Mouse (Mus musculus) myocyte (in vitro differentiated cells): ENCODE results near the gene Gm20388. TPM values are rescaled to one million over a fixed set of nuclear protein-coding genes. Genes with fewer than 3 reads are reported as not detected.
"Not testable (repeated sequence)": the region's sequence is repeated elsewhere in the genome, so short reads cannot be mapped to it uniquely, and the experiment has no call there.

Source experiments
- H3K27me3 ChIP-seq: one replicate; pipeline ENCODE4 v1.6.1; 2011; ENCODE audit not compliant: control insufficient read depth, insufficient read depth, insufficient read length
- H3K36me3 ChIP-seq: one replicate; pipeline ENCODE4 v1.6.1; 2011; ENCODE audit not compliant: control insufficient read depth, insufficient read depth
- H3K4me2 ChIP-seq: one replicate; pipeline ENCODE4 v1.6.1; 2011; ENCODE audit warnings: low read depth, control low read depth
- H3K4me3 ChIP-seq: one replicate; pipeline ENCODE4 v1.5.1; 2011; ENCODE audit warnings: mild to moderate bottlenecking, control low read depth, moderate library complexity
- H3K79me2 ChIP-seq: one replicate; pipeline ENCODE4 v1.6.1; 2011; ENCODE audit not compliant: control insufficient read depth, insufficient read depth
- H3ac ChIP-seq: one replicate; pipeline ENCODE4 v1.6.1; 2011; ENCODE audit not compliant: control insufficient read depth, insufficient read length
- CEBPB ChIP-seq: IDR thresholded peaks from 2 replicates; pipeline ENCODE4 v1.6.1; 2011; ENCODE audit warnings: mild to moderate bottlenecking, moderate library complexity; ENCODE audit not compliant: poor library complexity, insufficient read depth, severe bottlenecking
- E2F4 ChIP-seq: IDR thresholded peaks from one replicate; pipeline ENCODE4 v1.6.1; 2011; ENCODE audit warnings: mild to moderate bottlenecking, control low read depth, moderate library complexity; ENCODE audit not compliant: insufficient read depth
- MAX ChIP-seq: IDR thresholded peaks from one replicate; pipeline ENCODE4 v1.6.1; 2011; ENCODE audit warnings: low read depth, mild to moderate bottlenecking, control low read depth
- MYOD1 ChIP-seq, 3 experiments: IDR thresholded peaks; one replicate each; pipeline ENCODE4 v1.6.1; 2011; ENCODE audit warnings: control low read depth in 2 of 3, low read depth in 2 of 3, mild to moderate bottlenecking in 2 of 3, moderate library complexity in 1 of 3; ENCODE audit not compliant: insufficient read length in 2 of 3, control insufficient read depth in 1 of 3
- MYOG ChIP-seq, 3 experiments: IDR thresholded peaks; one replicate each; pipeline ENCODE4 v1.6.1; 2011; ENCODE audit warnings: control low read depth in 2 of 3, low read depth in 2 of 3, mild to moderate bottlenecking in 2 of 3; ENCODE audit not compliant: insufficient read length in 2 of 3, control insufficient read depth in 1 of 3, insufficient read depth in 1 of 3
- POLR2A ChIP-seq: IDR thresholded peaks from one replicate; pipeline ENCODE4 v1.6.1; 2011; ENCODE audit warnings: low read depth, mild to moderate bottlenecking, control low read depth, moderate library complexity; ENCODE audit not compliant: insufficient read length
- POLR2AphosphoS2 ChIP-seq: IDR thresholded peaks from one replicate; pipeline ENCODE4 v1.6.1; 2011; ENCODE audit warnings: low read depth, control low read depth; ENCODE audit not compliant: insufficient read length
- REST ChIP-seq: IDR thresholded peaks from one replicate; pipeline ENCODE4 v1.6.1; 2011; ENCODE audit warnings: mild to moderate bottlenecking, control low read depth, moderate library complexity; ENCODE audit not compliant: insufficient read depth, insufficient read length
- SRF ChIP-seq: IDR thresholded peaks from one replicate; pipeline ENCODE4 v1.6.1; 2011; ENCODE audit warnings: low read depth; ENCODE audit not compliant: control insufficient read depth, insufficient read length
- TCF12 ChIP-seq: IDR thresholded peaks from one replicate; pipeline ENCODE4 v1.6.1; 2011; ENCODE audit warnings: mild to moderate bottlenecking, control low read depth; ENCODE audit not compliant: poor library complexity, insufficient read depth, severe bottlenecking
- TCF3 ChIP-seq: IDR thresholded peaks from one replicate; pipeline ENCODE4 v1.6.1; 2011; ENCODE audit warnings: low read depth, control low read depth; ENCODE audit not compliant: insufficient read length
- USF1 ChIP-seq: IDR thresholded peaks from one replicate; pipeline ENCODE4 v1.6.1; 2011; ENCODE audit warnings: low read depth, mild to moderate bottlenecking, control low read depth, moderate library complexity
- polyA plus RNA-seq: library from polyadenylated mRNA; unstranded; fragments of >200 nt; fragmentation: generic; extraction: Trizol; gene quantifications from one replicate; pipeline ENCODE4 v1.2.1, GENCODE M21; 2012; ENCODE audit warnings: missing spikeins

The Gm20388 gene
- polyA plus RNA-seq, 1 experiment = 15.3 TPM

DNA sequence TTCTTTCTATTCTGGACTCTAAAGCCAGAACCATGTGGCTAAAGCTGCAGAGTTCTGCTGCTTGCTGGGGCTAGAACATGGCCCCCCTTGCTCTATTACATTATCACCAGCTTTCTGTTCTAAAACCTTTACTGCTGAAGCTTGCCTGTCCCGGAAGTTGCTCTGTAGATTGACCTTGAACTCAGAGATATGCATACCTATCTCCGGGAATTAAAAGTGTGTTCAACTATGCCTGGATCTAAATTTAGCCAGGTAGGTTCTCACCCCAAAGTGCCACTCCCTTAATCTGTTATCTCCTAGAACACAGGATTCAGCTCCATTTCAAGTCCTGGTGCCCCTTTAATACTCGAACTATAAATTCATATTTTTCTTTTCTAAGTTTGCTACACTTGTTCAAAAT, 4100.9 kb downstream of the Gm20388 start:
- Histone ChIP-seq H3K27me3 (no peaks in the 10 kb centered on the region), H3K36me3 (peaks cover 24% of the 10 kb centered on the region), H3K4me2 (no peak overlapping the region), H3K4me3 (no peak overlapping the region), H3K79me2 (peaks cover 58% of the 10 kb centered on the region), H3ac (no peak overlapping the region)
- TF ChIP-seq MAX (no peak), TCF3 (no peak), MYOG (IDR thresholded peaks at IDR 0.05; ENCODE audit: control insufficient read depth in 1 of 3, insufficient read depth in 1 of 3, insufficient read length in 2 of 3, low read depth in 2 of 3) (no peak), MYOD1 (IDR thresholded peaks at IDR 0.05; ENCODE audit: control insufficient read depth in 1 of 3, insufficient read length in 2 of 3, low read depth in 2 of 3) (no peak), POLR2A (no peak), CEBPB (no peak), REST (no peak), USF1 (no peak), SRF (no peak)

DNA sequence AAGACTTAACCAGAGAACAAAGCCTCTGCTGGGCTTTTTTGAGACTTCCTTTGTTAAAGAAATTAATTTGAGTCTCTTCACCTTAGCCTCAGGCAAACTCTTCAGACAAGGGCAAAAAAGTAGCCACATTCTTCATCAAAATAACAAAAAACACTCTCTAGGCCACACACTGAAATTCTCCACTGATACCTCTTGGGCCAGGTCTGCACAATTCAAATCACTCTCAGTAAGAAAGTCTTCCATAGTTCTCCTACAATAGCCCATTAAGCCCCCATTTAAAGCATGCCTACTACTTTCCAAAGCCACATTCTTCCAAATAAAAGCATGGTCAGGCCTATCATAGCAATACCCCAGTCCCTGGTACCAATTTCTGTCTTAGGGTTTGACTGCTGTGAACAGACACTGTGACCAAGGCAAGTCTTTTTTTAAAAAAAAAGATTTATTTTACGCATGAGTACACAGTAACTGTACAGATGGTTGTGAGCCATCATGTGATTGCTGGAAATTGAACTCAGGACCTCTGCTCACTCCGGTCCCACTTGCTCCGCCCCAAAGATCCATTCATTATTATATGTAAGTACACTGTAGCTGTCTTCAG, 4101.4 kb downstream of the Gm20388 start:
- no peak overlapping the region for H3K4me2 ChIP-seq
- no peak for TF ChIP-seq TCF12
- TF ChIP-seq TCF3 = no peak
- TF ChIP-seq REST = no peak
- no peak for TF ChIP-seq USF1
- no peak for TF ChIP-seq SRF
- TF ChIP-seq MYOD1 (IDR thresholded peaks at IDR 0.05; ENCODE audit: control insufficient read depth in 1 of 3, insufficient read length in 2 of 3, low read depth in 2 of 3) = no peak
- no peak for TF ChIP-seq POLR2AphosphoS2
- no peak for TF ChIP-seq CEBPB
- TF ChIP-seq E2F4 = no peak
- no peak for TF ChIP-seq MYOG (IDR thresholded peaks at IDR 0.05; ENCODE audit: control insufficient read depth in 1 of 3, insufficient read depth in 1 of 3, insufficient read length in 2 of 3, low read depth in 2 of 3)
- TF ChIP-seq POLR2A = no peak
- TF ChIP-seq MAX = no peak
- H3ac ChIP-seq = no peak overlapping the region
- H3K79me2 ChIP-seq = peaks cover 63% of the 10 kb centered on the region
- no peaks in the 10 kb centered on the region for H3K27me3 ChIP-seq
- peaks cover 19% of the 10 kb centered on the region for H3K36me3 ChIP-seq
- H3K4me3 ChIP-seq = no peak overlapping the region

DNA sequence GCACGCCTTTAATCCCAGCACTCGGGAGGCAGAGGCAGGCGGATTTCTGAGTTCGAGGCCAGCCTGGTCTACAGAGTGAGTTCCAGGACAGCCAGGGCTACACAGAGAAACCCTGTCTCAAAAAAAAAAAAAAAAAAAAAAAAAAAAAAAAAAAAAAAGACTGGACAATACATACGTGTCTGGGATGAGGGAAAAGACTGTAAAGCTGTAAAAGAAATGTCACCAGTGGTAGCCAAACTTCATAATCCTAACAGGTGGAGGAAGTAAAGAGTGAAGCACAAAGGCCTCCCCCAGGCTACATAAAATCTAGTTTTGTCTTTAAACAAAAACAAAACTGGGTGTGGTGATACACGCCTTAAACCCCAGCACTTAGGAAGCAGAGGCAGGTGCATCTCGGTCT, 4103.7 kb downstream of the Gm20388 start:
- H3ac ChIP-seq, H3K4me2 ChIP-seq, H3K36me3 ChIP-seq, H3K4me3 ChIP-seq, H3K27me3 ChIP-seq: not testable (repeated sequence)
- H3K79me2 ChIP-seq = peaks cover 86% of the 10 kb centered on the region

DNA sequence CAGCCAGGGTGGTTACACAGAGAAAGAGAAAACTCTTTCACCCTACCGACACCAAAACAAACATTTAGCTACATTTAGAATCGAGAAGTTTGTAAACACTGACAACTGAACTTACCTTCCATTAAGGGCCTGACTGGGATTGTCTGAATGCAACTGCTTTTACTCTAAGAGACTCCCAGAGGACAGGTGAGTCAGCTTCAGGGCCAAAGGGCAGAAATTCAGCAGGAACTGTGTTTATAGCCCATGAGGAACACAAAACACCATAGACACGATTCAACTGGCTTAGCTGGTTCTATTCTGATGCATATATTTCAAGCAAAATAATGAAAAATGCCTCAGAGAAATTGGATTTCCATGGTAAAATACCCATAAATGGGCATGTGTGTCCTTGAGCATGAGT, 4104.1 kb downstream of the Gm20388 start:
- Histone ChIP-seq H3K27me3 (no peaks in the 10 kb centered on the region), H3K4me3 (no peak overlapping the region), H3K4me2 (no peak overlapping the region), H3K79me2 (peaks cover 90% of the 10 kb centered on the region), H3K36me3 (no peaks in the 10 kb centered on the region), H3ac (no peak overlapping the region)
- TF ChIP-seq TCF3 (no peak), REST (no peak), USF1 (no peak)

DNA sequence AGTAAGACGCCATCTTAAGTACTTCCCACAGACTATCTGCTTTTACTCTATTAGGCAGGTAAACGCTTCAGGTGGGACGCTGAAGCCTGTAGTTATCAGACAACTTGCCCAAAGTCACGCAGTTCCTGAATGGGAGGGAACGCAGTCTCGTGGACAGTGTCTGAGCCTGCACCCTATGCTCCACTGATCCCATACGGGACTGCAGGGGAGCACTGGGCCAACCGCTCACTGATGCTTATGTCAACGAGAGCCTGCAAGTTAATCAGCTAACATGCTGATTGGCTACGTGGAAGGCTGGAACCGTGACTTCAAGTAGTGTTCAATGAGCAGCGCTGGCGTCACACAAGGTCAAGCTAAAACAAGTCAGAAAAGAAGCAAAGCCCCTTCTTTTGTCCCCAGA, 4109.1 kb downstream of the Gm20388 start:
- peak overlapping the region; percentile 76 for H3K4me2 ChIP-seq
- H3K27me3 ChIP-seq = no peaks in the 10 kb centered on the region
- H3K79me2 ChIP-seq = peaks cover 71% of the 10 kb centered on the region
- no peak overlapping the region for H3ac ChIP-seq
- peaks cover 7% of the 10 kb centered on the region for H3K36me3 ChIP-seq
- TF ChIP-seq MYOG (IDR thresholded peaks at IDR 0.05; ENCODE audit: control insufficient read depth in 1 of 3, insufficient read depth in 1 of 3, insufficient read length in 2 of 3, low read depth in 2 of 3) = no peak
- no peak for TF ChIP-seq E2F4
- TF ChIP-seq SRF = no peak
- no peak for TF ChIP-seq MAX
- TF ChIP-seq CEBPB = no peak
- no peak for TF ChIP-seq USF1
- TF ChIP-seq TCF12 = no peak
- no peak for TF ChIP-seq REST
- no peak for TF ChIP-seq POLR2AphosphoS2
- TF ChIP-seq TCF3 = no peak
- no peak for TF ChIP-seq POLR2A
- H3K4me3 ChIP-seq = peak overlapping the region; percentile 76
